Mouse (Mus musculus) olfactory bulb, adult 2 months (tissue): Measurements from ENCODE around the gene Aagab.

Experiments used
- CTCF ChIP-seq: fragments of 200-500 bp; IDR thresholded peaks from 2 replicates; pipeline ENCODE4 v1.5.1; 2012; ENCODE audit warnings: low read depth, mild to moderate bottlenecking, low read length, moderate library complexity; ENCODE audit not compliant: insufficient read depth
- POLR2A ChIP-seq: fragments of 200-500 bp; IDR thresholded peaks from 2 replicates; pipeline ENCODE4 v1.6.1; 2012; ENCODE audit warnings: mild to moderate bottlenecking, low read depth, low read length, moderate library complexity; ENCODE audit not compliant: insufficient read depth

GRCm38 (mm10) chr9:63606594-63606993, 4.1 kb downstream of the Aagab start:
- no peak for TF ChIP-seq POLR2A
- TF ChIP-seq CTCF = no peak
